Mouse (Mus musculus) olfactory bulb, adult 2 months (tissue): ENCODE results near the gene Ube2g1.

Experiments
- CTCF ChIP-seq: fragments of 200-500 bp; IDR thresholded peaks from 2 replicates; pipeline ENCODE4 v1.5.1; 2012; ENCODE audit warnings: low read depth, mild to moderate bottlenecking, low read length, moderate library complexity; ENCODE audit not compliant: insufficient read depth
- POLR2A ChIP-seq: fragments of 200-500 bp; IDR thresholded peaks from 2 replicates; pipeline ENCODE4 v1.6.1; 2012; ENCODE audit warnings: mild to moderate bottlenecking, low read depth, low read length, moderate library complexity; ENCODE audit not compliant: insufficient read depth

DNA sequence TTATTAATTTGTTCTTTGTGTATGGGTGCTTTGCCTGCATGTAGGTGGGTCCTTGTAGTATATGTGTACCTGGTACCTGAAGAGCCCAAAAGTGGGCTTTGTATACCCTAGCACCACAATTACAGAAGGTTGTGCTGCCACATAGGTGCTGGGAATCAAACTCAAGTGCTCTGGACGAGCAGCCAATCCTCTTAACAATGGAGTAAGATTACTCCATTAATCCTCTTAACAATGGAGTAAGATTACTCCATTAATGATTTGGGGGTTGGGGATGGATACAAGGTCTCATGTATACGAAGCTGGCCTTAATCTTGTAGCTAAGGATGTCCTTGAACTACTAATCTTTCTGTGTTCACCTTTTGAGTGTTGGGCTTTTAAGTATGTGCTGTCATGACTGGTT, 68.2 kb downstream of the Ube2g1 start:
- no peak for TF ChIP-seq CTCF
- no peak for TF ChIP-seq POLR2A
